Mouse (Mus musculus): ENCODE measurements at regions not wholly inside any gene's neighbourhood (a gene's known extent, or its start where the extent isn't known, plus 50 kb on each side); places are given as distances from the start of the nearest gene placed in this dataset.

DNA sequence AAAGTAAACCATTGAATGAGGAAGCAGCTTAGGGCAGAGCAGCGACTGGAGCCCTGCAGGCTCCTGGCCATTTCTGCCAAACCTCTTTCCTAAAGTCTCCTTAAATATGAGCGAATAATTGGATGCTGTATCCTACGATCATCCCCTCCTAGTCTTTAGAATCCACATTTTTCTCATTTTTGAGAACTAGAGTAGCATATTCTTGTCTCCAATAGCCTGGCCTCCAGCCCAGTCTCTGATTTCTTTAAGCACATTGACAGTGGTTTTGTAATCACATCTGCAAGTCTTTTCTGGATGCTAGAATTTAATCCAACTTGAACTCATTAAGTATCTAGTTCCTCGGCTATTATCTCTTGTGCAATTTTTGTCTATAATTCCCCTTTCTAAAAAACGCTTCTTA, 225.2 kb upstream of the Adamts9 start:
- Histone ChIP-seq H3K4me1 (ENCODE audit: control insufficient read depth, insufficient read depth, low read length) (no peaks in the 10 kb centered on the region), H3K27ac (replicated peaks; ENCODE audit: insufficient read depth, low read depth, low read length) (no peak overlapping the region), H3K9ac (ENCODE audit: low read depth, low read length) (no peak overlapping the region), H3K4me3 (ENCODE audit: insufficient read depth, low read depth, low read length) (no peak overlapping the region), H3K79me2 (ENCODE audit: control insufficient read depth, insufficient read depth, low read length) (no peaks in the 10 kb centered on the region), H3K27me3 (ENCODE audit: control insufficient read depth, insufficient read depth, low read length) (no peaks in the 10 kb centered on the region), H3K36me3 (ENCODE audit: control insufficient read depth, insufficient read depth, low read length) (no peaks in the 10 kb centered on the region)
- WGBS = 61% methylated on average over 5 of the region's 5 CpGs
- TF ChIP-seq CTCF (IDR thresholded peaks at IDR 0.05; ENCODE audit: low read depth, low read length) (no peak), POLR2A (IDR thresholded peaks at IDR 0.05; ENCODE audit: extremely low read depth, insufficient read depth, low read length) (no peak)
- DNase-seq (ENCODE audit: extremely low read depth, low read depth, low spot score) = peak; percentile 36

DNA sequence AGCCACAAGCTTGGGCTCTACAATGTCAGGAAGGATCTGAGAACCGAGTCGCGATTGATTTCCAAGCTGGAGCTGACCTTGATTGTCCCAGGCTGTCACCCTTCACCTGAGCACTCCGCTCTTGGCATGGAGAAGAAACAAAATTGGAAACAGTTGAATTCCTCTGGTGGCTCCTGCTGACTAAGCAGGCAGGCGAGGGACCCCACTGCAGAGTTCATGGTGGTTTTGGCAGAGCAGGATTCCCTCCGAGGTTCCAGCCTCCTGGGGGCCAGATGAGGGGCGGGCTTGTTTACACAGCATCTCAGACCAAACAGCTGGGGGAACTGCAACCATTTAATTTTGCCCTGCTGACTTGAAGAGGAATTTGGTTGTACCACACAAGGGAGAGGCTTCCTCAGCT, 224.0 kb upstream of the Adamts9 start:
- Histone ChIP-seq H3K36me3 (ENCODE audit: control insufficient read depth, insufficient read depth, low read length) (no peaks in the 10 kb centered on the region), H3K4me3 (ENCODE audit: insufficient read depth, low read depth, low read length) (no peak overlapping the region), H3K9ac (ENCODE audit: low read depth, low read length) (no peak overlapping the region), H3K27ac (replicated peaks; ENCODE audit: insufficient read depth, low read depth, low read length) (no peak overlapping the region), H3K4me1 (ENCODE audit: control insufficient read depth, insufficient read depth, low read length) (no peaks in the 10 kb centered on the region), H3K79me2 (ENCODE audit: control insufficient read depth, insufficient read depth, low read length) (no peaks in the 10 kb centered on the region), H3K27me3 (ENCODE audit: control insufficient read depth, insufficient read depth, low read length) (no peaks in the 10 kb centered on the region)
- TF ChIP-seq POLR2A (IDR thresholded peaks at IDR 0.05; ENCODE audit: extremely low read depth, insufficient read depth, low read length) = no peak
- no peak for TF ChIP-seq CTCF (IDR thresholded peaks at IDR 0.05; ENCODE audit: low read depth, low read length)
- WGBS = 13% methylated on average over 7 of the region's 7 CpGs
- DNase-seq (ENCODE audit: extremely low read depth, low read depth, low spot score) = peak; percentile 32

DNA sequence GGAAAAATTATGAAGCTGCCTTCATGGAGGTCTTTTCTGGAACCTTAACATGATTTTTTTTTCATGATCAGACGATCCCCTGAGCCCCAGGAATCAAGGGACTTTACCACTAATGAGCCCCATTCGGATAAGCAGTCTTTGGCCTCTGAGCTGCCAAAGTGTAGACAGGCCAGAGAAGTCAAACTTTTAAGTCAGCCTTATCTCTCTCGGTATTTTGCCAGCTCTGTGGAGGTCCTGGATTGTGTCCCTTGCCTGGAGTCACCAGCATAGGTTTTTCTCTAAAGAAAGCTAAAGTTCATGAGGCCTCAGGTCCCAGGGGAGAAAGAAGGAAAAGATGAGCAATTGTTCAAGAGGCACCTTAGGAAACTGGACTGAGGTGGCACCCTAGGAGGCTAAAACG, 222.7 kb upstream of the Adamts9 start:
- Histone ChIP-seq H3K9ac (ENCODE audit: low read depth, low read length) (no peak overlapping the region), H3K27me3 (ENCODE audit: control insufficient read depth, insufficient read depth, low read length) (no peaks in the 10 kb centered on the region), H3K4me3 (ENCODE audit: insufficient read depth, low read depth, low read length) (no peak overlapping the region), H3K79me2 (ENCODE audit: control insufficient read depth, insufficient read depth, low read length) (no peaks in the 10 kb centered on the region), H3K36me3 (ENCODE audit: control insufficient read depth, insufficient read depth, low read length) (no peaks in the 10 kb centered on the region), H3K27ac (replicated peaks; ENCODE audit: insufficient read depth, low read depth, low read length) (no peak overlapping the region), H3K4me1 (ENCODE audit: control insufficient read depth, insufficient read depth, low read length) (no peaks in the 10 kb centered on the region)
- WGBS = 47% methylated on average over 4 of the region's 4 CpGs
- no peak for TF ChIP-seq CTCF (IDR thresholded peaks at IDR 0.05; ENCODE audit: low read depth, low read length)
- TF ChIP-seq POLR2A (IDR thresholded peaks at IDR 0.05; ENCODE audit: extremely low read depth, insufficient read depth, low read length) = no peak
- no peak for DNase-seq (ENCODE audit: extremely low read depth, low read depth, low spot score)

DNA sequence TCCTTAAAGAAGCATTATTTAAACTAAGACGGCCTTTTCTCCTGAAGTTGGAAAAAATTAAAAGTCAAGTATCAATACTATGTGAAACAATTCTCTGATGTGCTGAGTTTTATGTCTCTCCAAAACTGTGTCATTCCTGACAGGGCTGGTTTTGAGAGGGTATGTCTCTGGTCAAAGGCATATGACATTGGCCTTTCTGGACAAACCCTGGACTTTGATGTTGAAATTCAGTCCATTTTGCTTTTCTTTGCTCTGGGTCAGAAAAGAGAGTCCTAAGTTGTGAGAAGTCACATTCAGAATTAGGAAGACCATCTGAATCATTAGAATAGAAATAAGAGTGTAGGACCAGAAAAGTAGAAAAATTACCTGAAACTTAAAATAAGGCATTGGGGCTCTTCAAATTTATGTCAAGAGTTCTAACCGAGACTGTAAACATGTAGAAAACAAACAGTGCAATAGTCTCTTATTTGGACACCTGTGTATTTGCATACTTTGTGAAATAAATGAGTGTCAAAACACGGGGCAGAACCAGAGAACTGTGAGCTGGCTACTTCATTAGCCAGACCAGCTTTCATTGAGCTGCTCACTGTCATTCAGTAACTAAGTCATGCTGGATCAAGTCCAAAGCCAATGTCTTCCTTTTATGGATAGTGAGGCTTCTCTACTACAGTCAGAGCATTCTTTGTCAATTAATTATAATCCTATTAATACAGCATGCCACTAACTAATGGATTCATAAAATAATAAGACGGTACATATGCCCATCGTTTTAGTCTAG, 209.3 kb upstream of the Adamts9 start:
- Histone ChIP-seq H3K9ac (ENCODE audit: low read depth, low read length) (no peak overlapping the region), H3K27me3 (ENCODE audit: control insufficient read depth, insufficient read depth, low read length) (no peaks in the 10 kb centered on the region), H3K36me3 (ENCODE audit: control insufficient read depth, insufficient read depth, low read length) (no peaks in the 10 kb centered on the region), H3K4me1 (ENCODE audit: control insufficient read depth, insufficient read depth, low read length) (peaks cover 17% of the 10 kb centered on the region), H3K27ac (replicated peaks; ENCODE audit: insufficient read depth, low read depth, low read length) (no peak overlapping the region), H3K4me3 (ENCODE audit: insufficient read depth, low read depth, low read length) (no peak overlapping the region), H3K79me2 (ENCODE audit: control insufficient read depth, insufficient read depth, low read length) (no peaks in the 10 kb centered on the region)
- TF ChIP-seq POLR2A (IDR thresholded peaks at IDR 0.05; ENCODE audit: extremely low read depth, insufficient read depth, low read length) (no peak), CTCF (IDR thresholded peaks at IDR 0.05; ENCODE audit: low read depth, low read length) (no peak)
- WGBS = 64% methylated on average over 5 of the region's 5 CpGs
- DNase-seq (ENCODE audit: extremely low read depth, low read depth, low spot score) = peak; percentile 87

DNA sequence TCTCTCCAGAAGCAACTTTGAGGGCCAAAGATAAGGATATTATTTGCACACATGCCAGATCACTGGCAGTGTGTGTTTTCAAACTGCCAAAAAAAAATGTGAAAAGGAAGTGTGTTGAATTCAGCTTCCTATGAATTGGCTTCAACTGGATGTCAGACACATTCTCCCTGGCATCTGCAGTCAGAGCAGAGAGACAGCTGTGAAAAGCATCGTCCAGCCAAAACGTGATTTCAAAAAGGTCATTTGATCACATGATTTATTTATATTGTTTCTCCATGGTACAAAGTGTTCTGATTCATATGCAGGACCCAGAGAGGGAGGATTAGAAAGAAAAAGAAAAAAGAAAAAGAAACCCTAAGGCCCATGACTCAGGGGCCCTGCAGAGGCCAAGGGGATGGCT, 207.2 kb upstream of the Adamts9 start:
- H3K27me3 ChIP-seq (ENCODE audit: control insufficient read depth, insufficient read depth, low read length) = no peaks in the 10 kb centered on the region
- no peaks in the 10 kb centered on the region for H3K36me3 ChIP-seq (ENCODE audit: control insufficient read depth, insufficient read depth, low read length)
- no peak overlapping the region for H3K4me3 ChIP-seq (ENCODE audit: insufficient read depth, low read depth, low read length)
- peak; percentile 69 for DNase-seq (ENCODE audit: extremely low read depth, low read depth, low spot score)
- no peak for TF ChIP-seq POLR2A (IDR thresholded peaks at IDR 0.05; ENCODE audit: extremely low read depth, insufficient read depth, low read length)
- TF ChIP-seq CTCF (IDR thresholded peaks at IDR 0.05; ENCODE audit: low read depth, low read length) = no peak
- peak overlapping the region; percentile 27; the same call in 1 of the 2 replicates for H3K27ac ChIP-seq (replicated peaks; ENCODE audit: insufficient read depth, low read depth, low read length)
- 14% methylated on average over 2 of the region's 2 CpGs for WGBS
- peaks cover 17% of the 10 kb centered on the region for H3K4me1 ChIP-seq (ENCODE audit: control insufficient read depth, insufficient read depth, low read length)
- no peaks in the 10 kb centered on the region for H3K79me2 ChIP-seq (ENCODE audit: control insufficient read depth, insufficient read depth, low read length)
- H3K9ac ChIP-seq (ENCODE audit: low read depth, low read length) = no peak overlapping the region

DNA sequence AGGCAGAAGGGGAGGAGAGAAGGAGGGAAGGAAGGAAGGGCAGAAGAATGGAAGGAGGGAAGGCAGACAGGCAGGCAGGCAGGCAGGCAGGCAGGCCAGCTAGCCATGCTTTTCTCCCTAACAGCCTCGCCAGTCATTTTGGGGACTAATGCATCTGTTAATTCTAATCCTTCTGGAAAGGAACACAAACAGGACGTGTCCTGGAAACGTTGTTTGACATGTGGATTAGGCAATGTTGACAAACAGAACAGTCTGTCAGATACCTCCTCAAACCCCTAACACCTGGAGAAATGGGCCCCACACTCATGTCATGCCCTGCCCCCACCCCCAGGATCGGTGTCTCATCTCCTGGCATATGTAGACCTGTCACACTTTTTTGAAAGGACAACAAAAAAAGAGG, 206.7 kb upstream of the Adamts9 start:
- Histone ChIP-seq H3K79me2 (ENCODE audit: control insufficient read depth, insufficient read depth, low read length) (no peaks in the 10 kb centered on the region), H3K4me1 (ENCODE audit: control insufficient read depth, insufficient read depth, low read length) (peaks cover 17% of the 10 kb centered on the region), H3K27me3 (ENCODE audit: control insufficient read depth, insufficient read depth, low read length) (no peaks in the 10 kb centered on the region), H3K4me3 (ENCODE audit: insufficient read depth, low read depth, low read length) (no peak overlapping the region), H3K27ac (replicated peaks; ENCODE audit: insufficient read depth, low read depth, low read length) (peak overlapping the region; percentile 39; the same call in 1 of the 2 replicates), H3K9ac (ENCODE audit: low read depth, low read length) (peak overlapping the region; percentile 51; the same call in 1 of the 2 replicates), H3K36me3 (ENCODE audit: control insufficient read depth, insufficient read depth, low read length) (no peaks in the 10 kb centered on the region)
- TF ChIP-seq CTCF (IDR thresholded peaks at IDR 0.05; ENCODE audit: low read depth, low read length) = no peak
- no peak for TF ChIP-seq POLR2A (IDR thresholded peaks at IDR 0.05; ENCODE audit: extremely low read depth, insufficient read depth, low read length)
- 3% methylated on average over 4 of the region's 4 CpGs for WGBS
- DNase-seq (ENCODE audit: extremely low read depth, low read depth, low spot score) = peak; percentile 81

All from liver, adult 2 months (tissue).